Mouse (Mus musculus) midbrain, postnatal 0 days (tissue): ENCODE results near the gene Nfkbia. TPM values are rescaled to one million over a fixed set of nuclear protein-coding genes. Genes with fewer than 3 reads are reported as not detected.

Source experiments
- ATAC-seq: fragments of 200-750 bp; cut with Nextera tagmentation; 2 replicates; pipeline ENCODE4 v1.8.0; 2017; ENCODE audit warnings: moderate number of reproducible peaks, mild to moderate bottlenecking, moderate TSS enrichment, moderate library complexity; ENCODE audit not compliant: low FRiP score
- DNase-seq: peaks from one replicate; pipeline ENCODE4 v3.0.0-alpha.2; 2015; ENCODE audit warnings: low spot score
- H3K27ac ChIP-seq: fragments of 300-500 bp; sonication (generic); 2 replicates; pipeline ENCODE4 v1.5.1; 2014; ENCODE audit warnings: low read depth, mild to moderate bottlenecking, low read length, mixed read lengths
- H3K27me3 ChIP-seq: fragments of 300-500 bp; sonication (generic); 2 replicates; pipeline ENCODE4 v1.6.1; 2014; ENCODE audit warnings: low read length, control low read depth, mixed read lengths; ENCODE audit not compliant: insufficient read depth
- H3K36me3 ChIP-seq: fragments of 300-500 bp; sonication (generic); 2 replicates; pipeline ENCODE4 v1.6.1; 2014; ENCODE audit warnings: low read length, control low read depth, mixed read lengths; ENCODE audit not compliant: insufficient read depth
- H3K4me1 ChIP-seq: fragments of 300-500 bp; sonication (generic); 2 replicates; pipeline ENCODE4 v1.6.1; 2014; ENCODE audit warnings: mild to moderate bottlenecking, control low read depth, antibody characterized with exemption, low read length, mixed read lengths; ENCODE audit not compliant: insufficient read depth
- H3K4me2 ChIP-seq: fragments of 300-500 bp; sonication (generic); 2 replicates; pipeline ENCODE4 v1.6.1; 2014; ENCODE audit warnings: low read depth, mild to moderate bottlenecking, low read length, mixed read lengths; ENCODE audit not compliant: poor library complexity, severe bottlenecking
- H3K4me3 ChIP-seq: fragments of 300-500 bp; sonication (generic); 2 replicates; pipeline ENCODE4 v1.5.1; 2014; ENCODE audit warnings: low read depth, mild to moderate bottlenecking, low read length, moderate library complexity
- H3K9ac ChIP-seq: fragments of 300-500 bp; sonication (generic); replicated peaks from 2 replicates; pipeline ENCODE4 v1.6.1; 2014; ENCODE audit warnings: mild to moderate bottlenecking, low read length, moderate library complexity, mixed read lengths; ENCODE audit not compliant: poor library complexity, severe bottlenecking
- H3K9me3 ChIP-seq: fragments of 300-500 bp; sonication (generic); 2 replicates; pipeline ENCODE4 v1.6.1; 2016; ENCODE audit warnings: low read length, control low read depth
- CTCF ChIP-seq: IDR thresholded peaks from 2 replicates; pipeline ENCODE4 v1.5.1; 2016; ENCODE audit warnings: antibody characterized with exemption, mild to moderate bottlenecking
- WGBS: fragments of 180-500 bp; shearing (Covaris S2); extraction: QIAGEN DNeasy Blood & Tissue Kit; methylation state at CpG from one replicate; pipeline ENCODE4 v1.1.7; 2014; 5-methylcytosine and 5-hydroxymethylcytosine counted together
- polyA plus RNA-seq: library from polyadenylated mRNA; unstranded; fragments of >200 nt; fragmentation: Nextera tagmentation; extraction: Ambion mirVana; gene quantifications from 2 replicates; pipeline ENCODE4 v1.2.1, GENCODE M21; 2015
- total RNA-seq: library from RNA; depleted of rRNA; stranded (reverse); fragments of >200 nt; gene quantifications from 2 replicates; pipeline ENCODE4 v1.2.3, GENCODE M21; 2014

Gene Nfkbia
- total and polyA plus RNA-seq, 2 experiments from 2014 or later, result 40.8 to 77.3 TPM

- DNase-seq (peak; percentile 71), ATAC-seq (peak; percentile 23; the same call in 1 of the 2 replicates)
- 50% methylated on average over 15 of the region's 15 CpGs for WGBS
- Histone ChIP-seq H3K9me3 (no peaks in the 10 kb centered on the region), H3K4me1 (no peaks in the 10 kb centered on the region), H3K4me3 (no peak overlapping the region), H3K27me3 (no peaks in the 10 kb centered on the region), H3K27ac (no peak overlapping the region), H3K36me3 (no peaks in the 10 kb centered on the region), H3K4me2 (0 out of 2 replicates have a peak overlapping the region, but pooled peaks have one; percentile 3), H3K9ac (no peak overlapping the region)
- no peak for TF ChIP-seq CTCF
Observed at GRCm38 (mm10) chr12:55526983-55527752, 34.7 kb upstream of the Nfkbia start.

- Histone ChIP-seq H3K27ac (no peak overlapping the region), H3K4me3 (no peak overlapping the region), H3K4me2 (0 out of 2 replicates have a peak overlapping the region, but pooled peaks have one; percentile 4), H3K27me3 (no peaks in the 10 kb centered on the region), H3K4me1 (no peaks in the 10 kb centered on the region; the same call in 1 of the 2 replicates), H3K9ac (no peak overlapping the region), H3K9me3 (no peaks in the 10 kb centered on the region), H3K36me3 (no peaks in the 10 kb centered on the region)
- WGBS, result 39% methylated on average over 15 of the region's 15 CpGs
- peak; percentile 77 for TF ChIP-seq CTCF
- DNase-seq (peak; percentile 60), ATAC-seq (peak; percentile 27; the same call in 1 of the 2 replicates)
Observed at GRCm38 (mm10) chr12:55518061-55518738, 25.8 kb upstream of the Nfkbia start.

- H3K27me3 ChIP-seq, result no peaks in the 10 kb centered on the region
- 68% methylated on average over 5 of the region's 5 CpGs for WGBS
- no peak overlapping the region for H3K9ac ChIP-seq
- H3K36me3 ChIP-seq, result no peaks in the 10 kb centered on the region
- H3K4me3 ChIP-seq, result no peak overlapping the region
- H3K27ac ChIP-seq, result no peak overlapping the region
- no peak for TF ChIP-seq CTCF
- DNase-seq, result no peak
- no peak for ATAC-seq
- no peaks in the 10 kb centered on the region for H3K4me1 ChIP-seq
- no peak overlapping the region for H3K4me2 ChIP-seq
- H3K9me3 ChIP-seq, result no peaks in the 10 kb centered on the region
Observed at GRCm38 (mm10) chr12:55508817-55509216, 16.4 kb upstream of the Nfkbia start.

- Histone ChIP-seq H3K4me2 (no peak overlapping the region), H3K27ac (no peak overlapping the region), H3K4me1 (no peaks in the 10 kb centered on the region), H3K9me3 (no peaks in the 10 kb centered on the region), H3K9ac (no peak overlapping the region), H3K4me3 (no peak overlapping the region), H3K27me3 (no peaks in the 10 kb centered on the region), H3K36me3 (no peaks in the 10 kb centered on the region)
- 88% methylated on average over 17 of the region's 17 CpGs for WGBS
- ATAC-seq (no peak), DNase-seq (no peak)
- TF ChIP-seq CTCF, result no peak
Observed at GRCm38 (mm10) chr12:55507332-55507935, 15.0 kb upstream of the Nfkbia start.

DNA sequence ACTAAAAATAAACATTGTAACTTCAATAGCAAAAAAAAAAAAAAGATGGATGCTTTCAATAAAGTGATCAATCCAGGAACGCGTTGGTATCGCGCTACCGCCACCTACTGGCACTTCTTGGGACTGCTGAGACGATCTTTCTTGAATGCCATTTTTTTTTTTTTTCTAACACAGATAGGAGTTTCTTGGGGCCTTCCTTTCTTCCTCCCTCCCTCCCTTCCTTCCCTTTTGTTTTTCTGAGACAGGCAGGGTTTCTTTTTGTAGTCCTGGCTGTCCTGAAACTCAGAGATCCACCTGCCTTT lies 13.5 kb upstream of the Nfkbia start:
- Histone ChIP-seq H3K27me3 (no peaks in the 10 kb centered on the region), H3K4me2 (no peak overlapping the region), H3K27ac (no peak overlapping the region), H3K4me3 (no peak overlapping the region), H3K9ac (no peak overlapping the region), H3K36me3 (no peaks in the 10 kb centered on the region), H3K4me1 (no peaks in the 10 kb centered on the region), H3K9me3 (no peaks in the 10 kb centered on the region)
- DNase-seq (peak; percentile 85), ATAC-seq (0 out of 2 replicates have a peak, but pooled peaks have one; percentile 18)
- TF ChIP-seq CTCF, result peak; percentile 90
- 0% methylated on average over 6 of the region's 6 CpGs for WGBS
